Mouse (Mus musculus) C2C12 (cell line): Measurements from ENCODE around the gene Tex22.

Experiments
- CEBPB ChIP-seq: IDR thresholded peaks from one replicate; pipeline ENCODE4 v1.6.1; 2011; ENCODE audit warnings: low read depth, mild to moderate bottlenecking, control low read depth, moderate library complexity
- CTCF ChIP-seq: IDR thresholded peaks from one replicate; pipeline ENCODE4 v1.5.1; 2011; ENCODE audit not compliant: control insufficient read depth, insufficient read depth, insufficient read length
- FOSL1 ChIP-seq: IDR thresholded peaks from one replicate; pipeline ENCODE4 v1.8.0; 2011; ENCODE audit warnings: mild to moderate bottlenecking, low read length; ENCODE audit not compliant: poor library complexity, insufficient read depth, severe bottlenecking
- MAX ChIP-seq: IDR thresholded peaks from one replicate; pipeline ENCODE4 v1.6.1; 2011; ENCODE audit warnings: mild to moderate bottlenecking, control low read depth
- MYOD1 ChIP-seq: IDR thresholded peaks from one replicate; pipeline ENCODE4 v1.6.1; 2011; ENCODE audit warnings: low read depth; ENCODE audit not compliant: control insufficient read depth, insufficient read length
- MYOG ChIP-seq: IDR thresholded peaks from one replicate; pipeline ENCODE4 v1.6.1; 2011; ENCODE audit not compliant: control insufficient read depth, insufficient read length; ENCODE audit errors: extremely low read depth
- USF1 ChIP-seq: IDR thresholded peaks from one replicate; pipeline ENCODE4 v1.6.1; 2011; ENCODE audit warnings: low read depth, mild to moderate bottlenecking, control low read depth, moderate library complexity

DNA sequence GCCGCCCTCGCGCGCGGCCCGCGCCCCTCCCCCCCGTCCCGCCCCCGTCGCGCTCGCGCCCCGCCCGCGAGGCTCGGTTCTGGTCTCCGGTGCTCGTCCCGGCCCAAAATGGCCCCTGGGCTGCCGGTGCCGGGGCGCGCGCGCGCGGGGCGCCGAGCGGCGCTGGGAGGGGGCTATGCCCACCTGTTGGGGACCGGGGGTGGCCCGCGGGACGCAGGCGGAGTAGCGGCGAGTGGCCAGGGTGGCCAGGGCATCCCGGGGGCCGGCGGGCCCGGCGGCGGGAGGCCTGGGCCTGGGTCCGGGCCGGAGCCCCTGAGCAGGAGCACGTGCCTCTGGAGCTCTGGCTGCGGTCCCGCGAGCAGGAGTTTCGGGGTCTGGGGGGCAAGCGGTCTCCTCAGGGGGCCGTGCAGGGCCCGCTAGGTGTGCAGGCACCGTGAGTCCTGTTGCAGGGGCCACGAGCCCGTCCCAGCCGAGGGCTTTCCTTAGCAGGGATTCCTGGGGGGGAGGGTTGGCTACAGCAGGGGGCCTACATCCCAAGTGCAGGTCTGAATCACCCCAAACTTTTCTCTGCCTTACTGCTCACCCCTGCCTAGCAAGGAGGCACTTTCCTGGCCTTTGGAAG is 24.3 kb downstream of the Tex22 start:
- TF ChIP-seq USF1 = no peak
- no peak for TF ChIP-seq CTCF
- no peak for TF ChIP-seq MYOD1
- no peak for TF ChIP-seq MYOG
- TF ChIP-seq MAX = no peak
- no peak for TF ChIP-seq CEBPB
- no peak for TF ChIP-seq FOSL1
